Mouse (Mus musculus) skeletal muscle tissue, adult 2 months (tissue): ENCODE measurements around the gene Aplf.

Experiments used
- DNase-seq: peaks from one replicate; pipeline ENCODE4 v3.0.0-alpha.2; 2012; ENCODE audit warnings: low read depth, low spot score

Aplf gene

GRCm38 (mm10) chr6:87623151-87623550, 48.8 kb downstream of the Aplf start:
- no peak for DNase-seq

- DNase-seq = peak; percentile 7
These were observed 50.7 kb downstream of the Aplf start for GRCm38 (mm10) chr6:87621281-87621680.

GRCm38 (mm10) chr6:87618021-87618420, 54.0 kb downstream of the Aplf start:
- DNase-seq = no peak

GRCm38 (mm10) chr6:87615696-87616083, 56.3 kb downstream of the Aplf start:
- no peak for DNase-seq

- no peak for DNase-seq
These were observed 56.9 kb downstream of the Aplf start for GRCm38 (mm10) chr6:87614794-87615695.

GRCm38 (mm10) chr6:87599825-87600224, 72.2 kb downstream of the Aplf start:
- DNase-seq = no peak

GRCm38 (mm10) chr6:87597116-87597833, 74.7 kb downstream of the Aplf start:
- peak; percentile 33 for DNase-seq

GRCm38 (mm10) chr6:87594188-87594587, 77.8 kb downstream of the Aplf start:
- DNase-seq = no peak

- DNase-seq = no peak
These were observed 81.4 kb downstream of the Aplf start, which contains the start of gene Prokr1 for GRCm38 (mm10) chr6:87590394-87591281. Gene Prokr1, minus strand, starts transcription at chr6:87590743.

- DNase-seq = no peak
These were observed 82.1 kb downstream of the Aplf start for GRCm38 (mm10) chr6:87589718-87590393.

GRCm38 (mm10) chr6:87583991-87584390, 88.0 kb downstream of the Aplf start:
- DNase-seq = no peak

GRCm38 (mm10) chr6:87583183-87583611, 88.8 kb downstream of the Aplf start:
- DNase-seq = no peak

GRCm38 (mm10) chr6:87582456-87582855, 89.5 kb downstream of the Aplf start:
- peak; percentile 56 for DNase-seq

- DNase-seq = no peak
These were observed 90.4 kb downstream of the Aplf start for GRCm38 (mm10) chr6:87581581-87581980.

GRCm38 (mm10) chr6:87581071-87581470, 90.9 kb downstream of the Aplf start:
- no peak for DNase-seq
